Mouse (Mus musculus): ENCODE results near the gene Trim56.
"Not testable (repeated sequence)": the region's sequence is repeated elsewhere in the genome, so short reads cannot be mapped to it uniquely, and the experiment has no call there.

Gene Trim56

DNA sequence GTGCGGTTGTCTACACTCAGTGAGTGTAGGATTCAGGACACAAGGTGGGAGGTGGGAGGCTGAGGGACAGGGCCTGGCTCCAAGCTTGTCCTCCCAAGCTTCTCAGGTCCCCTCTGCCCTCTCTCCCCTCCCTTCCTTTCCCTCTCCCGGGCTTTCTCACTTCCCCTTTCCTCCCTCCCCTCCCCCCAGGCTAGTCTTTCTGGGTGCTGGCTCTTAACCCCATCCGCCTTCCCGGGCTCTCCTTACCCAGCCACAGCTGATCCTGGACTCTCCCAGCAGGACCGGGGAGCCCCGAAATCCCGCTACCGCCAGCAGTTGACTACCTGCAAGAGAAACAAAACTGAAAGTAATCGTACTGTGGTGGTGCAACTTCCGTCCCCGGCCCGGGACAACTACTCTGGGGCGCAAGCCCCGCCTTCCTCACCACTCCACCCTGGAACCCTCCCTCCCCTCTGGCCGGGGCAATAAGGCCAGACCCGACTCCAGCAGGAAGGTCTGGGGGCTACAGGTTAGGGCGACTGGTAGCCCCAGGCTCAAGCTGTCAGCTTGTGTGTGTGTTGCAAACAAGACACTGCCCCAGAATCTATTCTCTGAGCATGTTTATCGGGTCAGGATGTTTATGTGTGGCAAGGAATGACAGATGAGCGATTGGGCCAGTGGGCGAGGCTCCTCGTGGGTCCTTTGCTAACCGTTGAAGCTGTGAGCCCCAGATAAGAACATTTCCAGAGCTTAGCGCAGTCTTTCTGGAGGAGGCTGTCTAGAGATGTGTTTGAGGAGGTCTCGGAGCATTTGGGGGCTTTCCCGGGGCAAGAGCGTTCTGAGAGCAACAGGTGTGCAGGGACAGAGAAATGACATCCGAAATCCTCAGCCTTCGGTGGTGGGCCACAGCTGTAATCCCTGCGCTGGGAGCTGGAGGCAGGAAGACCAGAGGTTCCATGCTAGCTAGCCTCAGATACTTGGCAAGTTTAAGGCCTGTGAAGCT, at the start of gene Trim56:
Gene Trim56 (minus strand): TSS at position 344 of the 982 bp plus-strand sequence.
- peak; percentile 92 for DNase-seq (ENCODE audit: low read depth)

DNA sequence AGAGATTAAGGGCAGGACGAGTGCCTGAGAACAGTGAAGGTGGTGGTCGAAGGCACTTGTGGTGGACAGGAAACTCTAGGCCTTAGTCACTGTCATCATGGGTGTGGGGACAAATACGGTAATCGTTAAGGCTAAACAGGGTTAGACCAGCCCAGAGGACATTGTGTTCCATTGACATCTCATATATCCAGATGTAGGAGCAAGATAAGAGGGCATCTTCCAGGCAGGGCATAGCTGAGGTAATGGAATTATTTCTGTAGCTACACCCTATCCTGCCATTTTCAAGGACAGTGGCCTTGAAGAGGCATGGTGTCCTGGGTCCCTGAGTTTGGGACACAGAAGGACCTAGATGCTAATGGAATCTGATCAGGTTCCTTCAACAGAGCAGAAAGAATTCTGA, 45.8 kb upstream of the Trim56 start:
- DNase-seq (ENCODE audit: low read depth) = no peak

GRCm38 (mm10) chr5:137159461-137159860, 43.5 kb upstream of the Trim56 start:
- peak; percentile 50 for DNase-seq (ENCODE audit: low read depth)

GRCm38 (mm10) chr5:137153289-137153688, 37.3 kb upstream of the Trim56 start:
- DNase-seq (ENCODE audit: low read depth) = no peak

DNA sequence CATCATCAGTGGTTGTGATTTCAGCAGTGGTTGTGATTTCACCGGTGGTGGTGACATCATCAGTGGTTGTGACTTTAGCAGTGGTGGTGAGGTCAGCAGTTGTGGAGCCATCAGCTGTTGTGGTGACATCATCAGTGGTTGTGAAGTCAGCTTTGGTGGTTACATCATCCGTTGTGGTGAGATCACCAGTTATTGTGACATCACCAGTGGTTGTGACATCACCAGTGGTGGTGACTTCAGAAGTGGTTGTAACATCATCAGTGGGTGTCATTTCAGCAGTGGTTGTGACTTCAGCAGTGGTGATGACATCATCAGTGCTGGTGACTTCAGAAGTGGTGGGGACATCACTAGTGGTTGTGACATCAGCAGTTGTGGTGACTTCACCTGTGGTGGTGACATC, 36.6 kb upstream of the Trim56 start:
- DNase-seq (ENCODE audit: low read depth) = no peak

GRCm38 (mm10) chr5:137149272-137149882, 33.4 kb upstream of the Trim56 start, which contains the start of gene Muc3:
Gene Muc3 (minus strand): TSS chr5:137149322.
- DNase-seq (ENCODE audit: low read depth) = not testable (repeated sequence)

DNA sequence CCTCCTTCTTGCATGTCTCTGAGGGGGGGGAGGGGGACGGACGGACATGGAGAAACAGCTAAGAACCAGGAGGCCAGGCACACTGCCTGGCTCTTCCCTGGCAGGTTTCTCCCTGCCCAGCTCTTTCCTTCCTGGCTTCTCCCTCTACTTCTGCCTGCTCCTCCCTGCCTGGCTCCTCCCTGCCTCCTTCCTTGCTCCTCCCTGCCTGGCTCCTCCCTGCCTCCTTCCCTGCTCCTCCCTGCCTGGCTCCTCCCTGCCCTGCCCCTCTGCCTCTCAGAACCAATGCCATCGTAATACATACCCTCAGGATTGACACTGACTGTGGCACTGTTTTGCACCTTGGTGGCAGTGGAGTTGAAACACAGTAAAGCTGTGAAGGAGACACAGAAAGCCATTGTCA, 24.8 kb upstream of the Trim56 start:
- DNase-seq (ENCODE audit: low read depth) = no peak

DNA sequence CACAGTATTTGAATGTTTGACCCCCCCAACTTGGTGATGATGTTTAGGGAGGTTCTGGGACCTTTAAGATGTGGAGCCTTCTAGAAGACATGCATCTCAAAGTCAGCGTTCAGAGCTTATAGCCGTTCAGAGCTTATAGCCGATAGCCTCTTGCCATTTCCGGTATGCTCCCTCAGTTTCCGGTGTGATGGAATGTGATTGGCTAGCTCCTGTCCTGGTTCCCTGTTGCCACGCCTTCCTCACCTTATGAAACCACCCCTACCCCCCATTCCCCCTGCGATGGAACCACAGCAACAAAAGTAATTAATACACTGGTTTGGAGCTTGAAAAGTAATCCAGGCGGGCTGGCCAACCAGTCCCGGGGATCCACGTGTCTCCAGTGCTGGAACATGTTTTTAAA, 23.0 kb upstream of the Trim56 start:
- no peak for DNase-seq (ENCODE audit: low read depth)

DNA sequence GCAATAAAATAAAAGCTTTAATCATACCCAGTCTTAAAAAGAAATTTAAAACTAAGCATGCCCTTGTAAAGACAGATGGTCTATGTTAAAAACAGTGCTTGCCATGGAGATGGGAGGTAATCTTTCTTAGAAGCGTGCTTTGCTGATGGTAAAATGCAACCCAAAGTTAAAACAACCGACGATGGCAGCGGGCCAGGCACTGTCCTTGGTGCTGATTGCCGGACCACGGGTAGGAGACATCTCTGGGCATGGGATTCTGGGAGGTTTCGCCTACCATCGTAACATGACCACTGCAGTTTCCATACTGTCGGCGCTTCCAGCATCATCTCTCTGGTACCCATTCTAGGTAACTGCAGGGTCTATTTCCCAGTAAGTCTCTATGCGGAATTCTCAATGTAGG, 18.9 kb upstream of the Trim56 start:
- no peak for DNase-seq (ENCODE audit: low read depth)

DNA sequence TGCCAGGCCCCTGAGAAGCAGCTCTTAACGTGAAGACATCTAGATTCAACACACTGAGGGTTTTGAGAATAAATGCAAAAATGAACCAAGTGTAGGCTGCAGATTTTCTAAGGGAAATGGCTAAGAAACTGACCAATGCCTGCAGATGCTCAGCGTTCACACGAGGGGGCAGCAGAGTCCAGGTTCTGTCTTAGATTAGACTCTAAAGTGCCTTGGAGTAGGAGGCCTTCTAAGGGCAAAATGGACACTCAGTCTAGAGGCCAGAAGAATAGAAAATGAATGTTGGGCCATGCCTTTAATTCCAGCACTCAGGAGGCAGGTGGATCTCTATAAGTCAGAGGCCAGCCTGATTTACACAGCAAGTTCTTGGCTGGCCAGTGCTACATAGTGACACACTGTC, 15.5 kb upstream of the Trim56 start:
- peak; percentile 39 for DNase-seq (ENCODE audit: low read depth)

DNA sequence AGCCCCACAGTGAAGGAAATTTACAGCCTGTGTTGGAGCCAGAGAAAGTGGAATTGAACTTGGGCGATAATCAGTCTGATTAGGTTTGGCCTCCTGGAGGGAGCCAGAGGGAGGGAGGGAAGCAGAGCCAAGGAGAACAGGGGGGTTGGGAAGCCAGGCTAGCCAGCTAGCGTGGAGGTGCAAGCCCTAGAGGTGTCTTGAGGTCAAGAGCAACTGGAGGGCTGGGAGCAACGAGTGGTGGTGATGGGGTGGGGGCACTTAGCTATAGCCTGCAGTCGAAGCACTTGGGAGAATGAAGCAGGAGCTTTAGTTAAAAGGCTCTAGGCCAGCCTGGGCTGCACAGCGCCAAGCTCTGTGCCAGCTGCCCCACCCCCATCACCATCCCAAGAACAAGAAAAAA, 13.3 kb upstream of the Trim56 start:
- DNase-seq (ENCODE audit: low read depth) = no peak

- no peak for DNase-seq (ENCODE audit: low read depth)
These were observed 7.5 kb upstream of the Trim56 start for GRCm38 (mm10) chr5:137123516-137123915.

GRCm38 (mm10) chr5:137122686-137123193, 6.7 kb upstream of the Trim56 start:
- peak; percentile 62 for DNase-seq (ENCODE audit: low read depth)

- DNase-seq (ENCODE audit: low read depth) = no peak
These were observed 5.3 kb upstream of the Trim56 start for GRCm38 (mm10) chr5:137121280-137121679.

GRCm38 (mm10) chr5:137118878-137119277, 2.9 kb upstream of the Trim56 start:
- no peak for DNase-seq (ENCODE audit: low read depth)

GRCm38 (mm10) chr5:137117994-137118393, 2.0 kb upstream of the Trim56 start:
- not testable (repeated sequence) for DNase-seq (ENCODE audit: low read depth)

GRCm38 (mm10) chr5:137116987-137117386, 978 bp upstream of the Trim56 start:
- no peak for DNase-seq (ENCODE audit: low read depth)

DNA sequence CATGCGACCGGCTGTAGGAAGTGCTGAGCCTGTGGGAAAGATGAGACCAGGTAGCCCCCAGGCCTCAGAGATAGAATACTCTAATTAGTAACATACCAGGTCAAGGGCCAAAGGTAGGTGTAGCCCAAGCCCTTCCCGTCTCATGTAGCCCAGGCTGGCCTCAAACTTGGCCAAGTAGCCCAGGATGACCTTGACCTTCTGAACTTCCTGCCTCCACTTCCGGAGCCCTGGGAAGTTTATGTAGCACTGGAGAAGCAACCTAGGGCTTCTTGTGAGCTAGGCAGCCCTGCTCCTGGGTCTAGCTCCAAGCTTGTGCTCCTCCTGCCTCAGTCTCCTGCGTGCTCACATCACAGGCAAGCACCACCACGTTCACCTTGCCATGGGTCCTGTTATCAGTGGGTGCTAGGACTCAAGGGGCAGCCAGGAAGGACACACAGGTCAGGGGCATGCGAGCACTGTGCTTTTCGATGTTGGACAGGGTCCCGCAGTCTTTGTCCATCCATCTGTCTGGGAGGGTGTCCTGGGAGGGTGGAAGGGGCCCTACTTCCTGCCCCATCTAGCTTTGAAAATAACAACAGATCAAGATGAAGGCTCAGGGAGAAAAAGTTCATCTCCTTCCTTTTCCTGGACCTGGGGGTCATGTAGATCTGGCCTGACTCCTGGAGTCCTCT, 983 bp downstream of the Trim56 start:
- no peak for DNase-seq (ENCODE audit: low read depth)

GRCm38 (mm10) chr5:137111542-137112408, 4.2 kb downstream of the Trim56 start:
- no peak for DNase-seq (ENCODE audit: low read depth)

DNA sequence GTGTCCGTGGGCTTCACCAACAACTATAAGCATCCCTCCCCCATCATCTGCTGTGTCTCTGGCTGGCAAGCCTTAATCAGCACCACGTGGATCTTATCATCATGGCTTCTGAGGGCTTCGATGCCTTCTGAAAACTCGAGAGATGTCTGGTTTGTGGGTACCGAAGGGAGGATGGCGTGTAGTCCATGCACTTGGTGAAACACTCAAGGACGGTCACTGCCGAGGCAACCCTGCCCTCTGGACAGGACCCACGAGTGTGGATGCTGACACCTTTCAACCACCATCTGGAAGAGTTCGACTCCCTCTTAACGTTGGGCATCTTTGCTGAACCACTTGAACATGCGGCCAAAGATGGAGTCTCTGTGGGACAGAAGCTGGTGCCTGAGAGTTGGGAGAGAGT, 5.1 kb downstream of the Trim56 start:
- no peak for DNase-seq (ENCODE audit: low read depth)

GRCm38 (mm10) chr5:137109941-137110593, 5.9 kb downstream of the Trim56 start:
- no peak for DNase-seq (ENCODE audit: low read depth)
